Mouse (Mus musculus): ENCODE results near the gene Lman2. TPM values are rescaled to one million over a fixed set of nuclear protein-coding genes. Genes with fewer than 3 reads are reported as not detected.

Gene Lman2
- total RNA-seq, 2 experiments from 2014 or later: 32.2 to 34.6 TPM

Other genes with a start within 250 kb of the Lman2 start
- gene Gm17617, start 229.2 kb downstream of the Lman2 start, total RNA-seq (2021): not detected
- 1 to 10 TPM; 6.6 to 6.7 TPM for gene Fgfr4, start 210.1 kb downstream of the Lman2 start, total RNA-seq (2021)
- 10 to 100 TPM; 55.6 to 59.2 TPM for gene Nsd1, start 153.0 kb downstream of the Lman2 start, total RNA-seq (2021)
- gene Prelid1, start 42.3 kb downstream of the Lman2 start, total RNA-seq (2021): 10 to 100 TPM; 48.0 to 59.0 TPM
- 10 to 100 TPM; 31.1 to 31.7 TPM for gene Rab24, start 40.8 kb downstream of the Lman2 start, total RNA-seq (2021)
- 1 to 10 TPM; 3.0 to 3.4 TPM for gene Mxd3, start 33.0 kb downstream of the Lman2 start, total RNA-seq (2021)
- under 1 TPM; 0.22 to 0.29 TPM for gene Rgs14, start 6.9 kb upstream of the Lman2 start, total RNA-seq (2021)
- gene Slc34a1, start 35.4 kb upstream of the Lman2 start, total RNA-seq (2021): not detected
- gene Pfn3, start 52.4 kb upstream of the Lman2 start, total RNA-seq (2021): not detected
- not detected for gene F12, start 64.0 kb upstream of the Lman2 start, total RNA-seq (2021)
- 10 to 100 TPM; 12.1 to 12.6 TPM for gene Grk6, start 82.3 kb upstream of the Lman2 start, total RNA-seq (2021)
- 1 to 10 TPM; 1.0 to 1.6 TPM for gene Prr7, start 101.5 kb upstream of the Lman2 start, total RNA-seq (2021)
- gene Dbn1, start 125.3 kb upstream of the Lman2 start, total RNA-seq (2021): 10 to 100 TPM; 31.3 to 37.5 TPM
- gene Pdlim7, start 150.9 kb upstream of the Lman2 start, total RNA-seq (2021): 100 to 1,000 TPM; 588 to 612 TPM
- gene Dok3, start 166.5 kb upstream of the Lman2 start, total RNA-seq (2021): 1 to 10 TPM in 1 of 2 experiments, under 1 TPM in 1; 0.82 to 1.6 TPM
- gene Ddx41, start 173.9 kb upstream of the Lman2 start, total RNA-seq (2021): 1 to 10 TPM; 8.8 to 9.5 TPM
- 10 to 100 TPM; 12.8 to 15.4 TPM for gene Fam193b, start 208.3 kb upstream of the Lman2 start, total RNA-seq (2021)
- gene Tmed9, start 210.9 kb upstream of the Lman2 start, total RNA-seq (2021): 100 to 1,000 TPM; 139 to 149 TPM
- 1 to 10 TPM; 6.2 to 7.3 TPM for gene B4galt7, start 237.1 kb upstream of the Lman2 start, total RNA-seq (2021)

Measured in gastrocnemius, postnatal 14 days (tissue).